Mouse (Mus musculus) olfactory bulb, adult 2 months (tissue): ENCODE data around the gene Magix.

ENCODE experiments used
- CTCF ChIP-seq: fragments of 200-500 bp; IDR thresholded peaks from 2 replicates; pipeline ENCODE4 v1.5.1; 2012; ENCODE audit warnings: low read depth, mild to moderate bottlenecking, low read length, moderate library complexity; ENCODE audit not compliant: insufficient read depth
- POLR2A ChIP-seq: fragments of 200-500 bp; IDR thresholded peaks from 2 replicates; pipeline ENCODE4 v1.6.1; 2012; ENCODE audit warnings: mild to moderate bottlenecking, low read depth, low read length, moderate library complexity; ENCODE audit not compliant: insufficient read depth

GRCm38 (mm10) chrX:7635101-7635500 lies 46.0 kb downstream of the Magix start:
- TF ChIP-seq POLR2A (no peak), CTCF (no peak)
